Mouse (Mus musculus) embryonic facial prominence, embryonic 14.5 days (tissue): ENCODE measurements around the gene Gm11562. TPM values are rescaled to one million over a fixed set of nuclear protein-coding genes. Genes with fewer than 3 reads are reported as not detected.
"Not testable (repeated sequence)": the region's sequence is repeated elsewhere in the genome, so short reads cannot be mapped to it uniquely, and the experiment has no call there.

Source experiments
- ATAC-seq: fragments of 200-750 bp; cut with Nextera tagmentation; 2 replicates; pipeline ENCODE4 v1.8.0; 2017; ENCODE audit warnings: low read depth, moderate number of reproducible peaks, moderate TSS enrichment
- DNase-seq: peaks from one replicate; pipeline ENCODE4 v3.0.0-alpha.2; 2015; ENCODE audit warnings: low spot score
- H3K27ac ChIP-seq: fragments of 300-500 bp; sonication (generic); replicated peaks from 2 replicates; pipeline ENCODE4 v1.5.1; 2014; ENCODE audit warnings: low read depth, mild to moderate bottlenecking, low read length, moderate library complexity
- H3K27me3 ChIP-seq: fragments of 300-500 bp; sonication (generic); replicated peaks from 2 replicates; pipeline ENCODE4 v1.6.1; 2014; ENCODE audit warnings: low read length; ENCODE audit not compliant: control insufficient read depth, insufficient read depth
- H3K36me3 ChIP-seq: fragments of 300-500 bp; sonication (generic); 2 replicates; pipeline ENCODE4 v1.6.1; 2014; ENCODE audit warnings: low read length, mixed read lengths; ENCODE audit not compliant: control insufficient read depth, insufficient read depth
- H3K4me1 ChIP-seq: fragments of 300-500 bp; sonication (generic); 2 replicates; pipeline ENCODE4 v1.6.1; 2014; ENCODE audit warnings: antibody characterized with exemption, low read length; ENCODE audit not compliant: control insufficient read depth, insufficient read depth
- H3K4me2 ChIP-seq: fragments of 300-500 bp; sonication (generic); 2 replicates; pipeline ENCODE4 v1.6.1; 2014; ENCODE audit warnings: low read depth, mild to moderate bottlenecking, low read length, moderate library complexity, mixed read lengths
- H3K4me3 ChIP-seq: fragments of 300-500 bp; sonication (generic); 2 replicates; pipeline ENCODE4 v1.5.1; 2014; ENCODE audit warnings: low read depth, mild to moderate bottlenecking, low read length
- H3K9ac ChIP-seq: fragments of 300-500 bp; sonication (generic); 2 replicates; pipeline ENCODE4 v1.6.1; 2014; ENCODE audit warnings: low read depth, mild to moderate bottlenecking, low read length, moderate library complexity, mixed read lengths
- H3K9me3 ChIP-seq: fragments of 300-500 bp; sonication (generic); 2 replicates; pipeline ENCODE4 v1.6.1; 2016; ENCODE audit warnings: low read length; ENCODE audit not compliant: control insufficient read depth
- WGBS: fragments of 180-500 bp; shearing (Covaris S2); extraction: QIAGEN DNeasy Blood & Tissue Kit; methylation state at CpG from one replicate; pipeline ENCODE4 v1.1.7; 2014; 5-methylcytosine and 5-hydroxymethylcytosine counted together
- polyA plus RNA-seq: library from polyadenylated mRNA; unstranded; fragments of >200 nt; fragmentation: Nextera tagmentation; extraction: Ambion mirVana; gene quantifications from 2 replicates; pipeline ENCODE4 v1.2.1, GENCODE M21; 2014

The Gm11562 gene
- polyA plus RNA-seq = not detected in 2 replicates

DNA sequence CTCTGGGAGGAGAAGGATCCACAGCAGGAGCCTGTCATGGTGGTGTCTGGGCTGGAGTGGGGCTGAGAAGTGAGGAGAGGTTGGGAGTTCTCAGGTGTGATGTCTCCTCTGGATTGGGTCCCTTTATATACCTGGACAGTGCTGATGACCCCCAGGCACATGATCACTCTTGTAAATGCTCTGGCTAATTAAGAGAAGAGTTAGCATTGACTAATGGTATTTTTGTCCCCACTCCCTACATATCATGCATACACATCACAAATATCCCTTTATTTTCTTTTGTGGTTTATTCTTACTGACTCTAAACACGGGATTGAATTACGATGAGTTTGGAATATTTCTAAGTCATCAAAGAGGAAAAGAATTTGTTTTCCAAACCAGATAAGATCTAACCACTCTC is at the start of gene Gm11562:
Gene Gm11562, minus strand, starts transcription at position 101 of the 400 bp plus-strand sequence.
- 72% methylated on average over 2 of the region's 2 CpGs for WGBS

DNA sequence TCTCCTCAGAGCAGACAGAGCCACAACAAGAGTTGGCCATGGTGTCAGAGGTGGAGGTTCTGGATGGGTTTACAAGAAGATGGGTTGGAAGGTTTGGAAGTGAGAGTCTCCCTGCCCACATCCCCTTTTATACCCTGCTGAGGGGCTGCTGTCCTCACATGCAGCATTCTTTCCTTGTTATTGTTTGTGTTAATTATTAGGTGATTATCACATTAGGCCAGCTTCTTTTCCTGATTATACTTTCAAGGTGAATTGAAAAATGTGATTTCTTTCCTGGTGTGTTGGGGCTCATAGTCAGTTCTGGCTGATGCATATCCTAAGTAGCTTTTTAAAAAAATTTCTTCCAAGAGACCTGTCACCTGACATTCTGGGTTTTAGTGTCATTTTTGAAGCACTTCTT is 45.6 kb upstream of the Gm11562 start, which contains the start of gene Krtap4-6:
Gene Krtap4-6, minus strand, starts transcription at position 101 of the 400 bp plus-strand sequence.
- no peaks in the 10 kb centered on the region; the same call in 1 of the 2 replicates for H3K27me3 ChIP-seq
- DNase-seq (no peak), ATAC-seq (no peak)
- H3K36me3 ChIP-seq = no peaks in the 10 kb centered on the region
- H3K4me1 ChIP-seq = no peaks in the 10 kb centered on the region
- no peak within 1 kb of the TSS for H3K27ac ChIP-seq
- H3K9ac ChIP-seq = no peak within 1 kb of the TSS
- no peak within 1 kb of the TSS for H3K4me3 ChIP-seq
- H3K4me2 ChIP-seq = no peak within 1 kb of the TSS
- no peaks in the 10 kb centered on the region for H3K9me3 ChIP-seq

More for the DNA sequence above, at the start of gene Gm11562:
- Histone ChIP-seq H3K9me3 (no peaks in the 10 kb centered on the region), H3K27me3 (no peaks in the 10 kb centered on the region), H3K4me2 (no peak within 1 kb of the TSS), H3K4me1 (no peaks in the 10 kb centered on the region), H3K4me3 (no peak within 1 kb of the TSS), H3K27ac (no peak within 1 kb of the TSS), H3K36me3 (no peaks in the 10 kb centered on the region), H3K9ac (no peak within 1 kb of the TSS)
- ATAC-seq (no peak), DNase-seq (no peak)

DNA sequence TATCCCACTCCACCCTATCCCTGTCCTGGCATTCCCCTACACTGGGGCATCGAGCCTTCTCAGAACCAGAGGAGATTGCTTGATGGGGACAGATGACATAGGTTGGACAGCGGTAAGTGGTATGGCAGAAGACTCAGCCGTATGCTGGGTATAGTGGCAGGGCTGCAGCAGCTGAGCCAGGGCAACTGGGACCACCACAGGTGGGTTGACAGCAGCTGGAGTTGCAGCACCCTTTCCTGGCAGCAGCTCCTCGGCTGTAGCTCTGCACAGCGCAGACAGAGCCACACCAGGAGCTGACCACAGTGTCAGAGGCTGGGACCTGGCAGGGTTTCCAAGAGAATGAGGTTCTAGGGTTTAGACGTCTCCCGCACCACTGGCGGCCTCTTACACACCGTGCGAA is 42.6 kb upstream of the Gm11562 start:
- Histone ChIP-seq H3K27me3 (no peaks in the 10 kb centered on the region; the same call in 1 of the 2 replicates), H3K4me1 (no peaks in the 10 kb centered on the region), H3K9me3 (no peaks in the 10 kb centered on the region), H3K36me3 (no peaks in the 10 kb centered on the region), H3K27ac (no peak overlapping the region), H3K4me3 (no peak overlapping the region), H3K4me2 (no peak overlapping the region), H3K9ac (no peak overlapping the region)
- WGBS = 85% methylated on average over 10 of the region's 10 CpGs
- DNase-seq (no peak), ATAC-seq (no peak)

DNA sequence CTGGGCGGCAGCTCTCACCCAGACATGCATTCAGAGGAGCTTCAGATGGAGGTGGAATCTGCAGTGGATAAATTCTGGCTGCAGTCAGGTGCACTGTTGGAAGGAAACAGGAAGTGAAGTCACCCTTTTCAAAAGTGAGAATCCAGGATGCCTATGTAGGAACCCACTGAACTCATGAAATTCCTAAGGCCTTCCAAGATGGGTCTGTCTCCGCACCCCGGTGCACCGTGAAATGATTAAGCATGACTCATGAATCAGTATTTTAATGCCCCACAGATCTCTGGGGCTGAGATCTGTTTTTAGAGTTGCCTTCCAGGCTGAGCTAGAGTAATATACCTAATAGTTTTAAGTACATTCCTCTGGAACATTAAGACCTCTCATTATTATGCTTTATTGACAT is 39.0 kb upstream of the Gm11562 start:
- Histone ChIP-seq H3K4me2 (no peak overlapping the region), H3K27me3 (no peaks in the 10 kb centered on the region), H3K4me3 (no peak overlapping the region), H3K9ac (no peak overlapping the region), H3K4me1 (no peaks in the 10 kb centered on the region), H3K27ac (no peak overlapping the region), H3K36me3 (no peaks in the 10 kb centered on the region), H3K9me3 (no peaks in the 10 kb centered on the region)
- WGBS = 73% methylated on average over 4 of the region's 4 CpGs
- ATAC-seq (no peak), DNase-seq (no peak)

DNA sequence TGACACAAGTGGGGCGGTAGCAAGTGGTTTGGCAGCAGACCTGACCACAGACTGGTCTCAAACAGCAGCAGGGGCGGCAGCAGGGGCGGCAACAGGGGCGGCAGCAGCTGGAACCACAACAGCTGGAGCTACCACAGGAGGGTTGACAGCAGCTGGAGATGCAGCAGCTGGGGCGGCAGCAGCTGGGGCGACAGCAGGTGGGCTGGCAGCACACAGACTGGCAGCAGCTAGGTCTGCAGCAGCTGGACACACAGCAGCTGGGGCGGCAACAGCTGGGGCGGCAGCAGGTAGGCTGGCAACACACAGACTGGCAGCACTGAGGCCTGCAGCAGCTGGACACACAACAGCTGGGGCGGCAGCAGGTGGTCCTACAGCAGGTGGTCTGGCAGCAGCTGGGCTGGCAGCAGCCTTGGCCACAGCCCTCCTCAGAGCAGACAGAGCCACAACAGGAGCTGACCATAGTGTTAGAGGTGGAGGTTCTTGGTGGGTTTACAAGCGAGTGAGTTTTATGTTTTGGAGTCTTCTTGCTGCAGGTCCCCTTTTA is 38.3 kb upstream of the Gm11562 start, which contains the start of gene Gm11563:
Gene Gm11563, minus strand, starts transcription at position 494 of the 544 bp plus-strand sequence.
- not testable (repeated sequence) for DNase-seq, H3K4me2 ChIP-seq, H3K27me3 ChIP-seq, H3K4me3 ChIP-seq, H3K36me3 ChIP-seq, ATAC-seq, H3K4me1 ChIP-seq, H3K9ac ChIP-seq, H3K9me3 ChIP-seq, H3K27ac ChIP-seq
- WGBS = 59% methylated on average over 8 of the region's 10 CpGs

DNA sequence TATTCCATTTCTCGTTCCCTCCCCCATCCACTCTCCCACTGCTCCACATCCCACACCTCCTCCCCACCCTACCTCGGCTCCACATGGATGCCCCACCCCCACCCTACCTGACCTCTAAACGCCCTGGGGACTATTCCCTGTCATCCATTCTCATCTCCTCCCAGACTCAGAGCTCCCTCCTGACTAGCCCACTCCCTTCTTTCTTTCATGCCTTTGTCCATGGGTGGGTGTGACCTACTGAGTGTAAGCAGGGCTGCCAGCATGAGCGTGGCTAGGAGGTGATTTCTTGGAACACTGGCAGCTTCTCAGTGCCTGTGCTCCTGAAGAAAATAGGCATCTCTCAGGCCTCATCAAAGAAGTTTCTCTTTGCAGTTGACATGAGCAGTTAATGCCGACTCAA is 36.8 kb upstream of the Gm11562 start:
- no peaks in the 10 kb centered on the region for H3K36me3 ChIP-seq
- H3K4me3 ChIP-seq = no peak overlapping the region
- 48% methylated on average over 5 of the region's 5 CpGs for WGBS
- no peaks in the 10 kb centered on the region for H3K9me3 ChIP-seq
- H3K4me2 ChIP-seq = no peak overlapping the region
- no peak overlapping the region for H3K9ac ChIP-seq
- no peaks in the 10 kb centered on the region for H3K4me1 ChIP-seq
- H3K27ac ChIP-seq = no peak overlapping the region
- DNase-seq (no peak), ATAC-seq (no peak)
- H3K27me3 ChIP-seq = no peaks in the 10 kb centered on the region

DNA sequence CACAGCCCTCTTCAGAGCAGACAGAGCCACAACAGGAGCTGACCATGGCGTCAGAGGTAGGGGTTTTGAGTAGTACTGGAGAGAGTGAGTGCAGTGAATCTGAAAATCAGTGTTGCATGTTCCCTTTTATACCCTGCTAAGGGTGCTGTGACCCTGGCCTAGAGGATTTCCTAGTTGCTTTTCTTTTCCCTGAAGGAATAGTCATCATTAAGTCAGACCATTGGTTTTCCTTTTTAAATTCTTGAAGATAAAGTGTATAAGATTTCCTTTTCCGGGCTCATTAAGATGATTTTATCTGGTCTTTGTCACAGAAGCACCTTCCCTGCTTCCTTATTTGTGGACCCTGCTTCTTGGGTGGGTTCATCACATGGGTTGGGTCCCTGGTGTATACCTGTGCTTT is 29.9 kb upstream of the Gm11562 start, which contains the start of gene Gm11555:
Gene Gm11555, minus strand, starts transcription at position 101 of the 400 bp plus-strand sequence.
- Histone ChIP-seq H3K27ac (no peak within 1 kb of the TSS), H3K4me1 (no peaks in the 10 kb centered on the region), H3K27me3 (no peaks in the 10 kb centered on the region), H3K4me2 (no peak within 1 kb of the TSS), H3K4me3 (no peak within 1 kb of the TSS), H3K36me3 (no peaks in the 10 kb centered on the region), H3K9me3 (no peaks in the 10 kb centered on the region), H3K9ac (no peak within 1 kb of the TSS)
- DNase-seq = no peak
- WGBS = 78% methylated on average over 2 of the region's 2 CpGs
- ATAC-seq = no peak

DNA sequence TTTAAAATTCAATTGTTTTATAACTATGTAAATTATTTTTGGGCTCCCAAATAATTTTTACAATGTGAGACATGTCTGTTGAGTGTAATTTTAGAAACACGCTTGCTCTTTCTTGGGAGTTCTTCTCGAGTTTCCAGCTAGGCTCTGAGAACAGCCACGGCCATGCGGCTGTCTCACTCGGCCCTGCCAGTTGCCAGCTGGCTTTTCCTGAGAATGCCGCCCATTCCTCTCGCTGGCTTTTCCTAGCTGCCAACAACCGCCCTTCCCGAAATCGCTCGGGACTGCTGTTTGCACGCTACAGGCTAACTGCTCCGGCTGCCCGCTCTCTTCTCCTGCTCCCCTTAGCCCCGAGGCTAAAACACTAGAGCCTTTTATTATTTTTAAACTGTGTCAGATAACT is 26.2 kb upstream of the Gm11562 start:
- no peak for ATAC-seq
- H3K4me3 ChIP-seq = no peak overlapping the region
- H3K4me2 ChIP-seq = no peak overlapping the region
- H3K9me3 ChIP-seq = no peaks in the 10 kb centered on the region
- H3K4me1 ChIP-seq = no peaks in the 10 kb centered on the region
- no peak overlapping the region for H3K27ac ChIP-seq
- no peaks in the 10 kb centered on the region for H3K36me3 ChIP-seq
- 67% methylated on average over 15 of the region's 15 CpGs for WGBS
- DNase-seq = peak; percentile 46
- H3K27me3 ChIP-seq = no peaks in the 10 kb centered on the region
- no peak overlapping the region for H3K9ac ChIP-seq

DNA sequence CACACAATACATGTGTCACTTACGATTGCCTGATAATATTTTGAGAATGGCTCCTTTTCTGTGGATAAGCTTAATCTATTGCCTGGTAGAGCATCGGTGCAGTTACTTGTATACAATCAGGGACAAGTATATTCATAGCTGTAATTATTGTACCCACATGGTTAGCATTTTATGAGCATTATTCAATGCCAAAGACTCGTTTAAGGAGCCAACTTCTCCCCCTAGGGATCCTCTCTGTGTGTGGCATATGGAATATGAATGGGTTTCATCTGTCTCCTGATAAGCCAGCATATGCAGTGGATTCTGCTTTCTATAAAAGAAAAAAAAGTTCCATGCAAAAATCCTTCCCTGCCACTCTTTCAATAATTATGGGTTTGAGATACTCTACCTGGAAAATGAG is 24.1 kb upstream of the Gm11562 start:
- H3K4me1 ChIP-seq = no peaks in the 10 kb centered on the region
- ATAC-seq (no peak), DNase-seq (no peak)
- H3K27ac ChIP-seq = no peak overlapping the region
- 60% methylated on average over 3 of the region's 3 CpGs for WGBS
- H3K4me2 ChIP-seq = no peak overlapping the region
- no peaks in the 10 kb centered on the region for H3K9me3 ChIP-seq
- H3K36me3 ChIP-seq = no peaks in the 10 kb centered on the region
- no peak overlapping the region for H3K9ac ChIP-seq
- H3K27me3 ChIP-seq = no peaks in the 10 kb centered on the region
- H3K4me3 ChIP-seq = no peak overlapping the region
